Mouse (Mus musculus): ENCODE measurements around the gene Dstn. TPM values are rescaled to one million over a fixed set of nuclear protein-coding genes. Genes with fewer than 3 reads are reported as not detected.

The Dstn gene
- total and polyA plus RNA-seq, 3 experiments, result 78.1 to 80.0 TPM; not detected in 1

GRCm38 (mm10) chr2:143983482-143983881 is 68.4 kb downstream of the Dstn start:
- Histone ChIP-seq H3K9me3 (replicated peaks; ENCODE audit: insufficient read depth, low read length) (no peaks in the 10 kb centered on the region), H3K27me3 (ENCODE audit: control insufficient read depth in 1 of 2, insufficient read depth in 2 of 2, low read length in 2 of 2) (no peaks in the 10 kb centered on the region), H3K4me1 (ENCODE audit: control insufficient read depth in 1 of 2, insufficient read depth in 2 of 2, low read length in 2 of 2) (peaks cover 3 to 16% of the 10 kb centered on the region in 2 experiments; a peak in 2 of 4 replicates), H3K27ac (ENCODE audit: control insufficient read depth, low read depth, low read length) (no peak overlapping the region), H3K4me3 (ENCODE audit: control insufficient read depth in 1 of 2, insufficient read depth in 1 of 2, low read depth in 2 of 2, low read length in 2 of 2) (no peak overlapping the region), H3K36me3 (ENCODE audit: control insufficient read depth in 1 of 2, insufficient read depth in 2 of 2, low read length in 2 of 2) (peaks cover 9 to 12% of the 10 kb centered on the region in 2 experiments), H3K9ac (ENCODE audit: control insufficient read depth, low read depth, low read length, poor library complexity, severe bottlenecking) (no peak overlapping the region), H3K79me2 (ENCODE audit: control insufficient read depth, insufficient read depth, low read length, poor library complexity) (peaks cover 1% of the 10 kb centered on the region; the same call in 1 of the 2 replicates)
- TF ChIP-seq MXI1 (IDR thresholded peaks at IDR 0.05; ENCODE audit: low read depth, low read length), result no peak
- TF ChIP-seq POLR2A (IDR thresholded peaks at IDR 0.05; ENCODE audit: control insufficient read depth in 1 of 2, insufficient read depth in 1 of 2, low read depth in 1 of 2, low read length in 2 of 2, poor library complexity in 1 of 2), result no peak
- no peak for TF ChIP-seq TCF12 (IDR thresholded peaks at IDR 0.05; ENCODE audit: low read depth, low read length)
- no peak for TF ChIP-seq ETS1 (IDR thresholded peaks at IDR 0.05; ENCODE audit: low read depth, low read length)
- no peak for TF ChIP-seq ZNF384 (IDR thresholded peaks at IDR 0.05; ENCODE audit: low read depth, low read length)
- no peak for TF ChIP-seq E2F4 (IDR thresholded peaks at IDR 0.05; ENCODE audit: borderline replicate concordance, low read depth, low read length)
- TF ChIP-seq ELF1 (IDR thresholded peaks at IDR 0.05; ENCODE audit: low read depth, low read length), result no peak
- no peak for TF ChIP-seq EP300 (IDR thresholded peaks at IDR 0.05; ENCODE audit: low read depth in 1 of 2, low read length in 2 of 2)
- TF ChIP-seq SIN3A (IDR thresholded peaks at IDR 0.05; ENCODE audit: low read length), result no peak
- TF ChIP-seq MYC (IDR thresholded peaks at IDR 0.05; ENCODE audit: low read depth, low read length), result no peak
- no peak for TF ChIP-seq USF1 (IDR thresholded peaks at IDR 0.05; ENCODE audit: low read depth, low read length)
- TF ChIP-seq CHD2 (IDR thresholded peaks at IDR 0.05; ENCODE audit: low read length), result no peak
- no peak for DNase-seq (ENCODE audit: low read depth, low spot score)

GRCm38 (mm10) chr2:143987485-143987884 is 72.4 kb downstream of the Dstn start:
- no peaks in the 10 kb centered on the region for H3K9me3 ChIP-seq (replicated peaks; ENCODE audit: insufficient read depth, low read length)

GRCm38 (mm10) chr2:143988016-143988415 is 72.9 kb downstream of the Dstn start:
- TF ChIP-seq SMC3 (IDR thresholded peaks at IDR 0.05; ENCODE audit: low read depth, low read length), result no peak
- no peak for TF ChIP-seq EP300 (IDR thresholded peaks at IDR 0.05; ENCODE audit: low read depth in 1 of 2, low read length in 2 of 2)
- no peak for TF ChIP-seq RCOR1 (IDR thresholded peaks at IDR 0.05; ENCODE audit: low read depth, low read length)
- no peak for TF ChIP-seq USF1 (IDR thresholded peaks at IDR 0.05; ENCODE audit: low read depth, low read length)
- TF ChIP-seq MAZ (IDR thresholded peaks at IDR 0.05; ENCODE audit: low read depth, low read length), result no peak
- no peak for TF ChIP-seq HCFC1 (IDR thresholded peaks at IDR 0.05; ENCODE audit: low read depth, low read length)
- TF ChIP-seq ZC3H11A (IDR thresholded peaks at IDR 0.05; ENCODE audit: low read depth, low read length), result no peak
- no peak for TF ChIP-seq ELF1 (IDR thresholded peaks at IDR 0.05; ENCODE audit: low read depth, low read length)
- TF ChIP-seq MYC (IDR thresholded peaks at IDR 0.05; ENCODE audit: low read depth, low read length), result no peak
- no peak for TF ChIP-seq POLR2AphosphoS5 (IDR thresholded peaks at IDR 0.05; ENCODE audit: borderline replicate concordance, low read depth, low read length)
- no peak for TF ChIP-seq NELFE (IDR thresholded peaks at IDR 0.05; ENCODE audit: low read depth, low read length)
- Histone ChIP-seq H3K36me3 (ENCODE audit: control insufficient read depth in 1 of 2, insufficient read depth in 2 of 2, low read length in 2 of 2) (peaks cover 0 to 10% of the 10 kb centered on the region in 2 experiments; a peak in 2 of 4 replicates), H3K4me1 (ENCODE audit: control insufficient read depth in 1 of 2, insufficient read depth in 2 of 2, low read length in 2 of 2) (no peaks in the 10 kb centered on the region; a peak in 3 of 4 replicates), H3K27me3 (ENCODE audit: control insufficient read depth in 1 of 2, insufficient read depth in 2 of 2, low read length in 2 of 2) (no peaks in the 10 kb centered on the region), H3K4me3 (ENCODE audit: control insufficient read depth in 1 of 2, insufficient read depth in 1 of 2, low read depth in 2 of 2, low read length in 2 of 2) (no peak overlapping the region), H3K27ac (ENCODE audit: control insufficient read depth, low read depth, low read length) (no peak overlapping the region), H3K9ac (ENCODE audit: control insufficient read depth, low read depth, low read length, poor library complexity, severe bottlenecking) (no peak overlapping the region), H3K9me3 (replicated peaks; ENCODE audit: insufficient read depth, low read length) (no peaks in the 10 kb centered on the region), H3K79me2 (ENCODE audit: control insufficient read depth, insufficient read depth, low read length, poor library complexity) (peaks cover 21% of the 10 kb centered on the region)
- no peak for DNase-seq (ENCODE audit: low read depth, low spot score)

More at GRCm38 (mm10) chr2:143987485-143987884, 72.4 kb downstream of the Dstn start:
- Histone ChIP-seq H3K27me3 (ENCODE audit: control insufficient read depth in 1 of 2, insufficient read depth in 2 of 2, low read length in 2 of 2) (no peaks in the 10 kb centered on the region), H3K79me2 (ENCODE audit: control insufficient read depth, insufficient read depth, low read length, poor library complexity) (peaks cover 17% of the 10 kb centered on the region), H3K27ac (ENCODE audit: control insufficient read depth, low read depth, low read length) (no peak overlapping the region), H3K4me3 (ENCODE audit: control insufficient read depth in 1 of 2, insufficient read depth in 1 of 2, low read depth in 2 of 2, low read length in 2 of 2) (no peak overlapping the region), H3K4me1 (ENCODE audit: control insufficient read depth in 1 of 2, insufficient read depth in 2 of 2, low read length in 2 of 2) (no peaks in the 10 kb centered on the region; a peak in 3 of 4 replicates), H3K9ac (ENCODE audit: control insufficient read depth, low read depth, low read length, poor library complexity, severe bottlenecking) (no peak overlapping the region), H3K36me3 (ENCODE audit: control insufficient read depth in 1 of 2, insufficient read depth in 2 of 2, low read length in 2 of 2) (peaks cover 0 to 10% of the 10 kb centered on the region in 2 experiments; a peak in 2 of 4 replicates)
- TF ChIP-seq SIN3A (IDR thresholded peaks at IDR 0.05; ENCODE audit: low read length) (no peak), CTCF (IDR thresholded peaks at IDR 0.05 in 2 of 3, conservative IDR thresholded peaks at IDR 0.05 in 1 of 3; ENCODE audit: control insufficient read depth in 1 of 3, insufficient read depth in 1 of 3, low read depth in 2 of 3, low read length in 3 of 3, poor library complexity in 1 of 3, severe bottlenecking in 1 of 3) (no peak), NRF1 (IDR thresholded peaks at IDR 0.05; ENCODE audit: insufficient read depth, low read depth, low read length, poor library complexity, severe bottlenecking) (no peak), MYC (IDR thresholded peaks at IDR 0.05; ENCODE audit: low read depth, low read length) (no peak)
- DNase-seq (ENCODE audit: low read depth, low spot score), result no peak

All from MEL (cell line).